Comparison of ENCODE assay signal across 8 mouse cellular contexts in genomic region chr13:59010893-59011529, GRCm38 (mm10).
DNase-seq lines count a peak whose midpoint lies in the region; ATAC-seq and TF ChIP-seq lines count a peak whose summit lies in the region.

No protein-coding gene starts in this region.

- intact Hi-C loops in left cerebral cortex, adult 2 months (cut with DNase I), result loop anchor here (1.0 to 5.0 kb wide), 2 partner anchors 61 to 204 kb away; no protein-coding TSS in a partner anchor
- intact Hi-C loops in left cerebral cortex, postnatal 4 days (cut with DNase I), result no loop called here

- no peaks in the 10 kb centered on the region for H3K9me3 ChIP-seq in forebrain, embryonic 16.5 days (ENCODE audit: control insufficient read depth, low read length)
- H3K9me3 ChIP-seq in liver, embryonic 16.5 days (replicated peaks; ENCODE audit: control insufficient read depth, low read length), result no peaks in the 10 kb centered on the region
- H3K9me3 ChIP-seq in neural tube, embryonic 15.5 days (replicated peaks), result no peaks in the 10 kb centered on the region

- H3K4me2 ChIP-seq in forebrain, embryonic 16.5 days (ENCODE audit: low read length), result peak overlapping the region; percentile 90
- peak overlapping the region; percentile 35; the same call in 1 of the 2 replicates for H3K4me2 ChIP-seq in liver, embryonic 16.5 days (ENCODE audit: low read depth, low read length)
- peak overlapping the region; percentile 60 for H3K4me2 ChIP-seq in neural tube, embryonic 15.5 days

- H3K9ac ChIP-seq in forebrain, embryonic 16.5 days (replicated peaks; ENCODE audit: low read depth, low read length), result peak overlapping the region; percentile 58
- no peak overlapping the region for H3K9ac ChIP-seq in liver, embryonic 16.5 days (ENCODE audit: low read depth, low read length)
- H3K9ac ChIP-seq in neural tube, embryonic 15.5 days (replicated peaks), result peak overlapping the region; percentile 46

- DNase-seq in left cerebral cortex, adult 2 months (ENCODE audit: extremely low spot score in 1 of 2, low spot score in 2 of 2), result no peak
- DNase-seq in left cerebral cortex, postnatal 4 days, result no peak
- no peak for DNase-seq in left cerebral cortex, adult 11 months (ENCODE audit: low spot score)
- DNase-seq in right cerebral cortex, postnatal 36 days (ENCODE audit: low spot score in 2 of 2), result no peak
- DNase-seq in urinary bladder, adult 2 months (ENCODE audit: low spot score), result no peak

- H3K4me1 ChIP-seq in forebrain, embryonic 16.5 days (replicated peaks; ENCODE audit: control insufficient read depth, insufficient read depth, low read length), result peaks cover 22% of the 10 kb centered on the region
- no peaks in the 10 kb centered on the region for H3K4me1 ChIP-seq in liver, embryonic 16.5 days (ENCODE audit: control insufficient read depth, low read depth, low read length)
- H3K4me1 ChIP-seq in neural tube, embryonic 15.5 days, result peaks cover 27% of the 10 kb centered on the region

- H3K27me3 ChIP-seq in forebrain, embryonic 16.5 days (replicated peaks; ENCODE audit: control insufficient read depth, insufficient read depth, low read length), result no peaks in the 10 kb centered on the region
- H3K27me3 ChIP-seq in liver, embryonic 16.5 days (ENCODE audit: control insufficient read depth, insufficient read depth, low read depth, low read length), result no peaks in the 10 kb centered on the region
- no peaks in the 10 kb centered on the region for H3K27me3 ChIP-seq in neural tube, embryonic 15.5 days (replicated peaks)

- no peak for TF ChIP-seq CTCF in left cerebral cortex, adult 2 months (IDR thresholded peaks at IDR 0.05)

- H3K27ac ChIP-seq in left cerebral cortex, adult 2 months, result peak overlapping the region; percentile 85
- peak overlapping the region; percentile 80 for H3K27ac ChIP-seq in forebrain, embryonic 16.5 days (ENCODE audit: low read length)
- no peak overlapping the region for H3K27ac ChIP-seq in liver, embryonic 16.5 days (ENCODE audit: low read length)
- peak overlapping the region; percentile 90 for H3K27ac ChIP-seq in neural tube, embryonic 15.5 days (replicated peaks)

- peak overlapping the region; percentile 30 for H3K4me3 ChIP-seq in left cerebral cortex, adult 2 months
- peak overlapping the region; percentile 42 for H3K4me3 ChIP-seq in forebrain, embryonic 16.5 days (replicated peaks; ENCODE audit: low read length)
- H3K4me3 ChIP-seq in liver, embryonic 16.5 days (ENCODE audit: low read depth, low read length), result no peak overlapping the region
- H3K4me3 ChIP-seq in neural tube, embryonic 15.5 days (replicated peaks), result peak overlapping the region; percentile 30

- WGBS in forebrain, embryonic 16.5 days, result 5% methylated on average over 16 of the region's 16 CpGs
- WGBS in liver, embryonic 16.5 days (ENCODE audit: insufficient replicate concordance), result 40% methylated on average over 16 of the region's 16 CpGs
- WGBS in neural tube, embryonic 15.5 days, result 6% methylated on average over 16 of the region's 16 CpGs

- H3K36me3 ChIP-seq in forebrain, embryonic 16.5 days (ENCODE audit: control insufficient read depth, insufficient read depth), result no peaks in the 10 kb centered on the region
- H3K36me3 ChIP-seq in liver, embryonic 16.5 days (ENCODE audit: control insufficient read depth, insufficient read depth), result no peaks in the 10 kb centered on the region
- no peaks in the 10 kb centered on the region for H3K36me3 ChIP-seq in neural tube, embryonic 15.5 days

- ATAC-seq in forebrain, embryonic 16.5 days, result peak; percentile 64
- ATAC-seq in liver, embryonic 16.5 days (ENCODE audit: low read depth), result no peak
- peak; percentile 69 for ATAC-seq in neural tube, embryonic 15.5 days (ENCODE audit: low FRiP score)

Comparison
In these comparisons a context has a peak if more than half of its experiments do, and no peak if none do; other contexts are left out.
1. H3K4me2 ChIP-seq: peak in every context shown above with its lines; median percentile 90 in forebrain, embryonic 16.5 days; 60 in neural tube, embryonic 15.5 days; 35 in liver, embryonic 16.5 days.